Mouse (Mus musculus): Measurements from ENCODE around the gene 1700013G24Rik. TPM values are rescaled to one million over a fixed set of nuclear protein-coding genes. Genes with fewer than 3 reads are reported as not detected.

Gene 1700013G24Rik
- polyA plus RNA-seq, 1 experiment: not detected

- TF ChIP-seq EP300 (IDR thresholded peaks at IDR 0.05; ENCODE audit: insufficient read depth, low read depth, low read length) (0 out of 2 replicates have a peak, but pooled peaks have one; percentile 5), CTCF (IDR thresholded peaks at IDR 0.05; ENCODE audit: low read depth, low read length) (no peak), POLR2A (IDR thresholded peaks at IDR 0.05; ENCODE audit: insufficient read depth, low read length) (no peak)
- Histone ChIP-seq H3K36me3 (ENCODE audit: control insufficient read depth, insufficient read depth, low read length, poor library complexity, severe bottlenecking) (no peaks in the 10 kb centered on the region), H3K27ac (ENCODE audit: insufficient read depth, low read length) (no peak overlapping the region), H3K9me3 (replicated peaks; ENCODE audit: control insufficient read depth, insufficient read depth, low read length, poor library complexity, severe bottlenecking) (no peaks in the 10 kb centered on the region), H3K27me3 (ENCODE audit: control insufficient read depth, insufficient read depth, low read length, poor library complexity, severe bottlenecking) (no peaks in the 10 kb centered on the region), H3K4me1 (ENCODE audit: control insufficient read depth, insufficient read depth, low read length) (peaks cover 25% of the 10 kb centered on the region), H3K4me3 (ENCODE audit: low read depth, low read length) (no peak overlapping the region), H3K9ac (ENCODE audit: low read depth, poor library complexity, severe bottlenecking) (peak overlapping the region; percentile 22; the same call in 1 of the 2 replicates)
Measured at GRCm38 (mm10) chr4:137481381-137482030, 28.4 kb downstream of the 1700013G24Rik start.

- Histone ChIP-seq H3K9me3 (replicated peaks; ENCODE audit: control insufficient read depth, insufficient read depth, low read length, poor library complexity, severe bottlenecking) (no peaks in the 10 kb centered on the region), H3K27ac (ENCODE audit: insufficient read depth, low read length) (no peak overlapping the region), H3K4me1 (ENCODE audit: control insufficient read depth, insufficient read depth, low read length) (peaks cover 28% of the 10 kb centered on the region), H3K4me3 (ENCODE audit: low read depth, low read length) (no peak overlapping the region), H3K36me3 (ENCODE audit: control insufficient read depth, insufficient read depth, low read length, poor library complexity, severe bottlenecking) (no peaks in the 10 kb centered on the region), H3K9ac (ENCODE audit: low read depth, poor library complexity, severe bottlenecking) (no peak overlapping the region), H3K27me3 (ENCODE audit: control insufficient read depth, insufficient read depth, low read length, poor library complexity, severe bottlenecking) (no peaks in the 10 kb centered on the region)
- TF ChIP-seq CTCF (IDR thresholded peaks at IDR 0.05; ENCODE audit: low read depth, low read length) (no peak), POLR2A (IDR thresholded peaks at IDR 0.05; ENCODE audit: insufficient read depth, low read length) (no peak), EP300 (IDR thresholded peaks at IDR 0.05; ENCODE audit: insufficient read depth, low read depth, low read length) (no peak)
Measured at GRCm38 (mm10) chr4:137483871-137484270, 30.8 kb downstream of the 1700013G24Rik start.

GRCm38 (mm10) chr4:137484586-137484985, 31.5 kb downstream of the 1700013G24Rik start:
- TF ChIP-seq CTCF (IDR thresholded peaks at IDR 0.05; ENCODE audit: low read depth, low read length) (no peak), EP300 (IDR thresholded peaks at IDR 0.05; ENCODE audit: insufficient read depth, low read depth, low read length) (no peak)
- H3K9ac ChIP-seq (ENCODE audit: low read depth, poor library complexity, severe bottlenecking): no peak overlapping the region
- H3K27ac ChIP-seq (ENCODE audit: insufficient read depth, low read length): no peak overlapping the region
- no peaks in the 10 kb centered on the region for H3K27me3 ChIP-seq (ENCODE audit: control insufficient read depth, insufficient read depth, low read length, poor library complexity, severe bottlenecking)
- H3K4me1 ChIP-seq (ENCODE audit: control insufficient read depth, insufficient read depth, low read length): peaks cover 29% of the 10 kb centered on the region
- H3K4me3 ChIP-seq (ENCODE audit: low read depth, low read length): no peak overlapping the region
- H3K9me3 ChIP-seq (replicated peaks; ENCODE audit: control insufficient read depth, insufficient read depth, low read length, poor library complexity, severe bottlenecking): no peaks in the 10 kb centered on the region
- H3K36me3 ChIP-seq (ENCODE audit: control insufficient read depth, insufficient read depth, low read length, poor library complexity, severe bottlenecking): no peaks in the 10 kb centered on the region

- Histone ChIP-seq H3K4me1 (ENCODE audit: control insufficient read depth, insufficient read depth, low read length) (peaks cover 31% of the 10 kb centered on the region), H3K4me3 (ENCODE audit: low read depth, low read length) (no peak overlapping the region), H3K27me3 (ENCODE audit: control insufficient read depth, insufficient read depth, low read length, poor library complexity, severe bottlenecking) (no peaks in the 10 kb centered on the region), H3K9me3 (replicated peaks; ENCODE audit: control insufficient read depth, insufficient read depth, low read length, poor library complexity, severe bottlenecking) (no peaks in the 10 kb centered on the region), H3K9ac (ENCODE audit: low read depth, poor library complexity, severe bottlenecking) (no peak overlapping the region), H3K36me3 (ENCODE audit: control insufficient read depth, insufficient read depth, low read length, poor library complexity, severe bottlenecking) (no peaks in the 10 kb centered on the region), H3K27ac (ENCODE audit: insufficient read depth, low read length) (no peak overlapping the region)
- no peak for TF ChIP-seq CTCF (IDR thresholded peaks at IDR 0.05; ENCODE audit: low read depth, low read length)
- no peak for TF ChIP-seq EP300 (IDR thresholded peaks at IDR 0.05; ENCODE audit: insufficient read depth, low read depth, low read length)
- TF ChIP-seq POLR2A (IDR thresholded peaks at IDR 0.05; ENCODE audit: insufficient read depth, low read length): no peak
Measured at GRCm38 (mm10) chr4:137485258-137485960, 32.3 kb downstream of the 1700013G24Rik start.

GRCm38 (mm10) chr4:137486081-137487014, 33.3 kb downstream of the 1700013G24Rik start:
- H3K9me3 ChIP-seq (replicated peaks; ENCODE audit: control insufficient read depth, insufficient read depth, low read length, poor library complexity, severe bottlenecking): no peaks in the 10 kb centered on the region
- no peak overlapping the region for H3K9ac ChIP-seq (ENCODE audit: low read depth, poor library complexity, severe bottlenecking)
- no peaks in the 10 kb centered on the region for H3K27me3 ChIP-seq (ENCODE audit: control insufficient read depth, insufficient read depth, low read length, poor library complexity, severe bottlenecking)
- peaks cover 26% of the 10 kb centered on the region for H3K4me1 ChIP-seq (ENCODE audit: control insufficient read depth, insufficient read depth, low read length)
- H3K4me3 ChIP-seq (ENCODE audit: low read depth, low read length): no peak overlapping the region
- H3K27ac ChIP-seq (ENCODE audit: insufficient read depth, low read length): no peak overlapping the region
- H3K36me3 ChIP-seq (ENCODE audit: control insufficient read depth, insufficient read depth, low read length, poor library complexity, severe bottlenecking): peaks cover 3% of the 10 kb centered on the region; the same call in 1 of the 2 replicates
- TF ChIP-seq POLR2A (IDR thresholded peaks at IDR 0.05; ENCODE audit: insufficient read depth, low read length) (no peak), CTCF (IDR thresholded peaks at IDR 0.05; ENCODE audit: low read depth, low read length) (no peak), EP300 (IDR thresholded peaks at IDR 0.05; ENCODE audit: insufficient read depth, low read depth, low read length) (no peak)

Measured in ES-Bruce4 (cell line).